7 mouse cellular contexts compared by ENCODE assay signal in the genomic region with DNA sequence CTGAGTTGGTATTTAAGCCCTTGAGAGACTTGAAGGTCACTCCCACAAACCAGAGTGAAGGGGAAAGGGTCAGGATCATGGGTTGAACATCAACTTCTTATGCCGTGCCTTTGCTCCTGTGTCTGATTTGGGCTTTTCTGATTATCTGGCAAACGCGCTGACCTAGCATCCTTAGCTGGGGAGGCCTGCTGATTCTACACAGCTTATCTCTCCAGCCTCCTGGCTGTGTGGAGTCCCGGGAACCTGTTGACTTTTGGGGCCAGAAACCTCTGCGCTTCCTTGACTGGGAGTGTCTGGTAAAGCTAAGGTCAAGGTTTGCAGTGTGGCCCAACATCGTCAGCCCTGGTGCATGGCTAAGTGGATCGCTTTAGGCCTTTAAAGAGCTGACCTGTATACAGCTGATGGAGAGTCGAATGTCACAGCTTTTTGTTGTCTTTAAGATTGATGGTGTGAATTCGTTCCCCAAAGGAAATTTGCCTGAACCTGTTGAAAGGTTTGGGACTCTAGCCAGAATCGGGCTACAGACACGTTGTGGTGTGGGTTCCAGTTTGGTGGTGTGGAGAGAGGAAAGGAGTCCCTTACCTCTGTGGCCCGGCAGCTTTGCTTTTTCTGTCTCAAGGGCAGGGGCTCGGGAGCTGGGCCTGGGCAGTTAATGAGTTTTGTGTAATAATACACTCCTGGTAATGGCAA. TPM values are rescaled to one million over a fixed set of nuclear protein-coding genes. Genes with fewer than 3 reads are reported as not detected.
DNase-seq lines count a peak whose midpoint lies in the region; ATAC-seq lines count a peak whose summit lies in the region.

No protein-coding gene starts in this region.

- no peaks in the 10 kb centered on the region for H3K36me3 ChIP-seq in hindbrain, embryonic 10.5 days
- H3K36me3 ChIP-seq in hindbrain, embryonic 11.5 days (ENCODE audit: control insufficient read depth, insufficient read depth, low read length), result no peaks in the 10 kb centered on the region
- no peaks in the 10 kb centered on the region for H3K36me3 ChIP-seq in midbrain, embryonic 16.5 days (ENCODE audit: control insufficient read depth, insufficient read depth, low read length)

- 0 out of 2 replicates have a peak overlapping the region, but pooled peaks have one; percentile 16 for H3K27ac ChIP-seq in hindbrain, embryonic 10.5 days
- H3K27ac ChIP-seq in hindbrain, embryonic 11.5 days (ENCODE audit: low read depth, low read length), result no peak overlapping the region
- H3K27ac ChIP-seq in midbrain, embryonic 16.5 days (ENCODE audit: low read length), result no peak overlapping the region

- no peak overlapping the region for H3K9ac ChIP-seq in hindbrain, embryonic 11.5 days (ENCODE audit: low read depth, low read length)
- H3K9ac ChIP-seq in midbrain, embryonic 16.5 days (ENCODE audit: low read depth, low read length), result peak overlapping the region; percentile 55

- DNase-seq in hindbrain, embryonic 10.5 days (ENCODE audit: low spot score), result no peak
- no peak for DNase-seq in hindbrain, embryonic 11.5 days (ENCODE audit: low spot score)
- DNase-seq in cerebellum, postnatal 36 days, result peak; percentile 24 to 49
- peak; percentile 61 for DNase-seq in kidney, adult 18-20 months
- no peak for DNase-seq in gastrocnemius, postnatal 4 days (ENCODE audit: low spot score in 2 of 2)

- H3K4me3 ChIP-seq in hindbrain, embryonic 10.5 days, result no peak overlapping the region
- no peak overlapping the region for H3K4me3 ChIP-seq in hindbrain, embryonic 11.5 days (ENCODE audit: low read depth, low read length)
- 0 out of 2 replicates have a peak overlapping the region, but pooled peaks have one; percentile 9 for H3K4me3 ChIP-seq in midbrain, embryonic 16.5 days (ENCODE audit: low read depth, low read length)

- no peak for ATAC-seq in hindbrain, embryonic 11.5 days (ENCODE audit: low FRiP score)
- no peak for ATAC-seq in midbrain, embryonic 16.5 days
- no peak for ATAC-seq in activated CD4-positive, CD25-positive, alpha-beta regulatory T cell, adult 4 months

- 0 out of 2 replicates have a peak, but pooled peaks cover 8% of the 10 kb centered on the region for H3K27me3 ChIP-seq in hindbrain, embryonic 10.5 days (ENCODE audit: insufficient read depth, poor library complexity, severe bottlenecking)
- no peaks in the 10 kb centered on the region for H3K27me3 ChIP-seq in hindbrain, embryonic 11.5 days (ENCODE audit: control insufficient read depth, insufficient read depth, low read length)
- H3K27me3 ChIP-seq in midbrain, embryonic 16.5 days (ENCODE audit: control insufficient read depth, insufficient read depth, low read depth, low read length), result no peaks in the 10 kb centered on the region

- H3K4me1 ChIP-seq in hindbrain, embryonic 10.5 days (replicated peaks), result peaks cover 56% of the 10 kb centered on the region
- H3K4me1 ChIP-seq in hindbrain, embryonic 11.5 days (replicated peaks; ENCODE audit: control insufficient read depth, insufficient read depth, low read length), result peaks cover 7% of the 10 kb centered on the region
- peaks cover 29% of the 10 kb centered on the region for H3K4me1 ChIP-seq in midbrain, embryonic 16.5 days (ENCODE audit: control insufficient read depth, insufficient read depth, low read length)

- WGBS in hindbrain, embryonic 10.5 days, result 58% methylated on average over 13 of the region's 13 CpGs
- 44% methylated on average over 13 of the region's 13 CpGs for WGBS in hindbrain, embryonic 11.5 days
- WGBS in midbrain, embryonic 16.5 days, result 67% methylated on average over 13 of the region's 13 CpGs

- no peak overlapping the region for H3K4me2 ChIP-seq in hindbrain, embryonic 11.5 days (replicated peaks; ENCODE audit: low read depth, low read length)
- H3K4me2 ChIP-seq in midbrain, embryonic 16.5 days (ENCODE audit: low read length), result peak overlapping the region; percentile 51

- no peaks in the 10 kb centered on the region for H3K9me3 ChIP-seq in hindbrain, embryonic 10.5 days
- no peaks in the 10 kb centered on the region for H3K9me3 ChIP-seq in hindbrain, embryonic 11.5 days (ENCODE audit: control insufficient read depth, low read length)
- no peaks in the 10 kb centered on the region for H3K9me3 ChIP-seq in midbrain, embryonic 16.5 days (replicated peaks; ENCODE audit: control insufficient read depth, low read length, poor library complexity, severe bottlenecking)

RNA-seq across cellular contexts. Expression of gene Slc43a2, which starts 3.8 kb away (rescaled TPM):
- 5.2 and 7.1 TPM in 2 replicates for polyA plus RNA-seq in hindbrain, embryonic 10.5 days (2016; fragmentation: Nextera tagmentation; extraction: Ambion mirVana)
- 5.5 and 5.9 TPM in 2 replicates for polyA plus RNA-seq in hindbrain, embryonic 11.5 days (2014; fragmentation: Nextera tagmentation; extraction: Ambion mirVana)
- 19.4 and 21.0 TPM in 2 replicates for polyA plus RNA-seq in midbrain, embryonic 16.5 days (2015; fragmentation: Nextera tagmentation; extraction: Ambion mirVana)
- polyA plus RNA-seq in activated CD4-positive, CD25-positive, alpha-beta regulatory T cell, adult 4 months (2017; shearing (Covaris generic)), result 10 to 100 TPM; 18.3 to 18.7 TPM
- total RNA-seq in gastrocnemius, postnatal 4 days (2021), result 10 to 100 TPM; 22.2 to 25.0 TPM

RNA-seq across cellular contexts. Expression of gene Scarf1, which starts 21.9 kb away (rescaled TPM):
- 4.9 and 6.4 TPM in 2 replicates for polyA plus RNA-seq in hindbrain, embryonic 10.5 days (2016; fragmentation: Nextera tagmentation; extraction: Ambion mirVana)
- 3.4 and 4.0 TPM in 2 replicates for polyA plus RNA-seq in hindbrain, embryonic 11.5 days (2014; fragmentation: Nextera tagmentation; extraction: Ambion mirVana)
- polyA plus RNA-seq in midbrain, embryonic 16.5 days (2015; fragmentation: Nextera tagmentation; extraction: Ambion mirVana), result 3.4 and 4.3 TPM in 2 replicates
- polyA plus RNA-seq in activated CD4-positive, CD25-positive, alpha-beta regulatory T cell, adult 4 months (2017; shearing (Covaris generic)), result under 1 TPM; 0.42 to 0.47 TPM
- 1 to 10 TPM; 7.5 to 9.0 TPM for total RNA-seq in gastrocnemius, postnatal 4 days (2021)

RNA-seq across cellular contexts. Expression of gene Rilp, which starts 25.4 kb away (rescaled TPM):
- 0.35 and 0.65 TPM in 2 replicates for polyA plus RNA-seq in hindbrain, embryonic 10.5 days (2016; fragmentation: Nextera tagmentation; extraction: Ambion mirVana)
- 0.63 and 0.66 TPM in 2 replicates for polyA plus RNA-seq in hindbrain, embryonic 11.5 days (2014; fragmentation: Nextera tagmentation; extraction: Ambion mirVana)
- 2.8 and 2.9 TPM in 2 replicates for polyA plus RNA-seq in midbrain, embryonic 16.5 days (2015; fragmentation: Nextera tagmentation; extraction: Ambion mirVana)
- not detected for polyA plus RNA-seq in activated CD4-positive, CD25-positive, alpha-beta regulatory T cell, adult 4 months (2017; shearing (Covaris generic))
- 10 to 100 TPM; 16.4 to 24.5 TPM for total RNA-seq in gastrocnemius, postnatal 4 days (2021)

RNA-seq across cellular contexts. Expression of gene Prpf8, which starts 48.6 kb away (rescaled TPM):
- polyA plus RNA-seq in hindbrain, embryonic 10.5 days (2016; fragmentation: Nextera tagmentation; extraction: Ambion mirVana), result 74.8 and 78.1 TPM in 2 replicates
- 86.6 and 89.6 TPM in 2 replicates for polyA plus RNA-seq in hindbrain, embryonic 11.5 days (2014; fragmentation: Nextera tagmentation; extraction: Ambion mirVana)
- polyA plus RNA-seq in midbrain, embryonic 16.5 days (2015; fragmentation: Nextera tagmentation; extraction: Ambion mirVana), result 42.9 and 47.6 TPM in 2 replicates
- polyA plus RNA-seq in activated CD4-positive, CD25-positive, alpha-beta regulatory T cell, adult 4 months (2017; shearing (Covaris generic)), result 10 to 100 TPM; 33.9 to 38.7 TPM
- total RNA-seq in gastrocnemius, postnatal 4 days (2021), result 10 to 100 TPM; 97.2 TPM

RNA-seq across cellular contexts. Expression of gene Pitpna, which starts 52.6 kb away (rescaled TPM):
- 68.8 and 80.6 TPM in 2 replicates for polyA plus RNA-seq in hindbrain, embryonic 10.5 days (2016; fragmentation: Nextera tagmentation; extraction: Ambion mirVana)
- 96.2 and 99.5 TPM in 2 replicates for polyA plus RNA-seq in hindbrain, embryonic 11.5 days (2014; fragmentation: Nextera tagmentation; extraction: Ambion mirVana)
- 95.7 and 98.3 TPM in 2 replicates for polyA plus RNA-seq in midbrain, embryonic 16.5 days (2015; fragmentation: Nextera tagmentation; extraction: Ambion mirVana)
- 10 to 100 TPM; 24.3 to 47.6 TPM for polyA plus RNA-seq in activated CD4-positive, CD25-positive, alpha-beta regulatory T cell, adult 4 months (2017; shearing (Covaris generic))
- 100 to 1,000 TPM; 106 to 117 TPM for total RNA-seq in gastrocnemius, postnatal 4 days (2021)

Comparison
In these comparisons a context has a peak if more than half of its experiments do, and no peak if none do; other contexts are left out.
1. DNase-seq: peak in cerebellum, postnatal 36 days (2 of 2) and kidney, adult 18-20 months (single experiment); none in hindbrain, embryonic 10.5 days (single experiment), hindbrain, embryonic 11.5 days (single experiment) and gastrocnemius, postnatal 4 days (0 of 2).